In the genomic region with DNA sequence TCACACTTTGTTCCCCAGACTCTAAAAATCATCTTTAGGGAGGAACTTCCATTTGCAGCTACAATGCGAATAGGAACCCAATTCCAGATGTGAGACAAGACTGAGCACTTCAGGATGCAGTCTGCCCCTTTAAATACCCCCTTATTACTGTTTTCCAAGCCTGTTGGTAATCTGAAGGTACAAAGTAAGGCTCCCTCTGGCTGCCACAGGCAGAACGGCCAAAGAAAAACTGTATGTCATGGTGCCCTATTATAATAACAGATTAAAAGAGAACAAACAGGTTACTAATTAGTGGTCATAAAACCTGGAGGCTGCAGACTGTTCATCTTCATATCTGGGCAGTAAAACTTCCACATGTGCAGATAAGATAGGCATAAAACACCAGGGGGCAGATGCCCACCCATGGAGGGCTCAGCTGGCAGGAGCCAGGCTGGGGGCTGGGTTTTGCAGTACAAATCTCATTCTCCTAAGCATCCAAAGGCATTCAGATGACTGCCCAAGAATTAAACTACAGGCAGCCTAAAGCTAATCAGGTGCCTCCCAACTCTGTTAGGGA, we compare ENCODE assay signal across 18 mouse cellular contexts.
DNase-seq lines count a peak whose midpoint lies in the region; ATAC-seq and TF ChIP-seq lines count a peak whose summit lies in the region.
"Had no signal": no experiment of that assay in that cellular context is flagged by ENCODE, and none has a peak within 500 bp of the region (broad histone marks: within the 10 kb centered on the region; RNA-seq: fewer than 3 reads in every experiment).

No protein-coding gene starts in this region.

- 61% methylated on average over 2 of the region's 2 CpGs for WGBS in heart, postnatal 0 days
- 54% methylated on average over 2 of the region's 2 CpGs for WGBS in heart, embryonic 10.5 days
- 62% methylated on average over 2 of the region's 2 CpGs for WGBS in midbrain, embryonic 14.5 days
- 61% methylated on average over 2 of the region's 2 CpGs for WGBS in midbrain, embryonic 13.5 days
- 51% methylated on average over 2 of the region's 2 CpGs for WGBS in neural tube, embryonic 13.5 days

- H3K27me3 ChIP-seq in heart, postnatal 0 days (ENCODE audit: control insufficient read depth, insufficient read depth, low read length), result no peaks in the 10 kb centered on the region
- no peaks in the 10 kb centered on the region for H3K27me3 ChIP-seq in heart, embryonic 10.5 days (ENCODE audit: insufficient read depth, poor library complexity, severe bottlenecking)
- H3K27me3 ChIP-seq in midbrain, embryonic 14.5 days (ENCODE audit: control insufficient read depth, insufficient read depth, low read length), result no peaks in the 10 kb centered on the region
- H3K27me3 ChIP-seq in midbrain, embryonic 13.5 days, result no peaks in the 10 kb centered on the region
- H3K27me3 ChIP-seq in neural tube, embryonic 13.5 days, result peaks cover 4% of the 10 kb centered on the region; the same call in 1 of the 2 replicates
- H3K27me3 ChIP-seq: hindbrain, embryonic 12.5 days; limb, embryonic 13.5 days had no signal

- no peak for TF ChIP-seq EP300 in heart, postnatal 0 days (IDR thresholded peaks at IDR 0.05; ENCODE audit: low read depth)

- TF ChIP-seq CTCF in heart, postnatal 0 days (IDR thresholded peaks at IDR 0.05; ENCODE audit: low read depth), result 0 out of 2 replicates have a peak, but pooled peaks have one; percentile 29

- H3K36me3 ChIP-seq in heart, postnatal 0 days (replicated peaks; ENCODE audit: control insufficient read depth, insufficient read depth, low read length), result no peaks in the 10 kb centered on the region
- H3K36me3 ChIP-seq in heart, embryonic 10.5 days, result no peaks in the 10 kb centered on the region
- H3K36me3 ChIP-seq in midbrain, embryonic 14.5 days (ENCODE audit: control insufficient read depth, insufficient read depth, low read length), result no peaks in the 10 kb centered on the region
- no peaks in the 10 kb centered on the region for H3K36me3 ChIP-seq in midbrain, embryonic 13.5 days
- no peaks in the 10 kb centered on the region for H3K36me3 ChIP-seq in neural tube, embryonic 13.5 days
- H3K36me3 ChIP-seq: hindbrain, embryonic 12.5 days; limb, embryonic 13.5 days had no signal

- no peak overlapping the region for H3K9ac ChIP-seq in heart, postnatal 0 days (replicated peaks; ENCODE audit: low read depth, low read length)
- H3K9ac ChIP-seq in midbrain, embryonic 14.5 days (replicated peaks; ENCODE audit: low read length), result no peak overlapping the region
- H3K9ac ChIP-seq in midbrain, embryonic 13.5 days (replicated peaks), result no peak overlapping the region
- H3K9ac ChIP-seq in neural tube, embryonic 13.5 days, result no peak overlapping the region
- H3K9ac ChIP-seq: hindbrain, embryonic 12.5 days; limb, embryonic 13.5 days; liver, embryonic 14.5 days had no signal

- DNase-seq in heart, postnatal 0 days (ENCODE audit: low spot score), result no peak
- DNase-seq in heart, embryonic 10.5 days (ENCODE audit: low spot score), result no peak
- peak; percentile 20 for DNase-seq in midbrain, embryonic 14.5 days
- DNase-seq in NIH3T3 (ENCODE audit: low read depth), result peak; percentile 3
- DNase-seq in adrenal gland, postnatal 10 days, result no peak
- DNase-seq: adrenal gland, postnatal 14 days; cerebellum, adult 2 months; gastrocnemius, postnatal 10 days; heart, postnatal 10 days; kidney, adult 11 months; kidney, postnatal 10 days; lung, postnatal 14 days; thymus, postnatal 14 days had no signal

- no peaks in the 10 kb centered on the region for H3K4me1 ChIP-seq in heart, postnatal 0 days (ENCODE audit: control insufficient read depth, insufficient read depth)
- H3K4me1 ChIP-seq in heart, embryonic 10.5 days, result no peaks in the 10 kb centered on the region
- no peaks in the 10 kb centered on the region for H3K4me1 ChIP-seq in midbrain, embryonic 14.5 days (ENCODE audit: control insufficient read depth, insufficient read depth, low read length)
- H3K4me1 ChIP-seq in midbrain, embryonic 13.5 days (replicated peaks), result no peaks in the 10 kb centered on the region
- H3K4me1 ChIP-seq in neural tube, embryonic 13.5 days (replicated peaks), result no peaks in the 10 kb centered on the region
- H3K4me1 ChIP-seq: hindbrain, embryonic 12.5 days; limb, embryonic 13.5 days had no signal

- H3K4me2 ChIP-seq in heart, postnatal 0 days (ENCODE audit: low read depth, low read length), result no peak overlapping the region
- H3K4me2 ChIP-seq in midbrain, embryonic 14.5 days (ENCODE audit: low read length), result no peak overlapping the region
- H3K4me2 ChIP-seq in midbrain, embryonic 13.5 days (replicated peaks), result no peak overlapping the region
- H3K4me2 ChIP-seq in neural tube, embryonic 13.5 days, result no peak overlapping the region
- H3K4me2 ChIP-seq: hindbrain, embryonic 12.5 days; limb, embryonic 13.5 days had no signal

- no peak overlapping the region for H3K4me3 ChIP-seq in heart, postnatal 0 days (ENCODE audit: low read depth, low read length)
- H3K4me3 ChIP-seq in heart, embryonic 10.5 days, result no peak overlapping the region
- no peak overlapping the region for H3K4me3 ChIP-seq in midbrain, embryonic 14.5 days (replicated peaks; ENCODE audit: low read depth, low read length)
- H3K4me3 ChIP-seq in midbrain, embryonic 13.5 days (replicated peaks), result no peak overlapping the region
- no peak overlapping the region for H3K4me3 ChIP-seq in neural tube, embryonic 13.5 days
- H3K4me3 ChIP-seq: hindbrain, embryonic 12.5 days; limb, embryonic 13.5 days had no signal

- no peaks in the 10 kb centered on the region for H3K9me3 ChIP-seq in heart, postnatal 0 days (replicated peaks; ENCODE audit: control insufficient read depth, low read length)
- no peaks in the 10 kb centered on the region for H3K9me3 ChIP-seq in heart, embryonic 10.5 days
- no peaks in the 10 kb centered on the region for H3K9me3 ChIP-seq in midbrain, embryonic 14.5 days (ENCODE audit: control insufficient read depth, low read length)
- H3K9me3 ChIP-seq in midbrain, embryonic 13.5 days, result no peaks in the 10 kb centered on the region
- H3K9me3 ChIP-seq in neural tube, embryonic 13.5 days, result 0 out of 2 replicates have a peak, but pooled peaks cover 4% of the 10 kb centered on the region
- H3K9me3 ChIP-seq: hindbrain, embryonic 12.5 days; limb, embryonic 13.5 days had no signal

- H3K27ac ChIP-seq in heart, postnatal 0 days (ENCODE audit: low read depth), result no peak overlapping the region
- H3K27ac ChIP-seq in heart, embryonic 10.5 days, result no peak overlapping the region
- no peak overlapping the region for H3K27ac ChIP-seq in midbrain, embryonic 14.5 days (replicated peaks; ENCODE audit: low read depth, low read length)
- H3K27ac ChIP-seq in midbrain, embryonic 13.5 days, result no peak overlapping the region
- no peak overlapping the region for H3K27ac ChIP-seq in neural tube, embryonic 13.5 days (replicated peaks)
- H3K27ac ChIP-seq: hindbrain, embryonic 12.5 days; limb, embryonic 13.5 days; liver, embryonic 14.5 days had no signal

- ATAC-seq in heart, postnatal 0 days (ENCODE audit: insufficient read depth, low read depth), result no peak
- no peak for ATAC-seq in midbrain, embryonic 14.5 days (ENCODE audit: low FRiP score, low TSS enrichment)
- ATAC-seq in midbrain, embryonic 13.5 days, result no peak
- peak; percentile 77 for ATAC-seq in neural tube, embryonic 13.5 days (ENCODE audit: low read depth)

Comparison
In these comparisons a context has a peak if more than half of its experiments do, and no peak if none do; other contexts are left out.
1. DNase-seq: peak in midbrain, embryonic 14.5 days (single experiment) and NIH3T3 (single experiment); none in heart, postnatal 0 days (single experiment), heart, embryonic 10.5 days (single experiment) and adrenal gland, postnatal 10 days (single experiment).